Mouse (Mus musculus) T-helper 2 cell (primary cell): Measurements from ENCODE around the gene Tox2.

ENCODE experiments used
- in situ Hi-C: fragments of 300-600 bp; cut with MboI, MseI; formaldehyde crosslinking; loops from one replicate; pipeline ENCODE4 v1.15.1; 2025; ENCODE audit warnings: high pct_unique_total_duplicates

Tox2 gene

DNA sequence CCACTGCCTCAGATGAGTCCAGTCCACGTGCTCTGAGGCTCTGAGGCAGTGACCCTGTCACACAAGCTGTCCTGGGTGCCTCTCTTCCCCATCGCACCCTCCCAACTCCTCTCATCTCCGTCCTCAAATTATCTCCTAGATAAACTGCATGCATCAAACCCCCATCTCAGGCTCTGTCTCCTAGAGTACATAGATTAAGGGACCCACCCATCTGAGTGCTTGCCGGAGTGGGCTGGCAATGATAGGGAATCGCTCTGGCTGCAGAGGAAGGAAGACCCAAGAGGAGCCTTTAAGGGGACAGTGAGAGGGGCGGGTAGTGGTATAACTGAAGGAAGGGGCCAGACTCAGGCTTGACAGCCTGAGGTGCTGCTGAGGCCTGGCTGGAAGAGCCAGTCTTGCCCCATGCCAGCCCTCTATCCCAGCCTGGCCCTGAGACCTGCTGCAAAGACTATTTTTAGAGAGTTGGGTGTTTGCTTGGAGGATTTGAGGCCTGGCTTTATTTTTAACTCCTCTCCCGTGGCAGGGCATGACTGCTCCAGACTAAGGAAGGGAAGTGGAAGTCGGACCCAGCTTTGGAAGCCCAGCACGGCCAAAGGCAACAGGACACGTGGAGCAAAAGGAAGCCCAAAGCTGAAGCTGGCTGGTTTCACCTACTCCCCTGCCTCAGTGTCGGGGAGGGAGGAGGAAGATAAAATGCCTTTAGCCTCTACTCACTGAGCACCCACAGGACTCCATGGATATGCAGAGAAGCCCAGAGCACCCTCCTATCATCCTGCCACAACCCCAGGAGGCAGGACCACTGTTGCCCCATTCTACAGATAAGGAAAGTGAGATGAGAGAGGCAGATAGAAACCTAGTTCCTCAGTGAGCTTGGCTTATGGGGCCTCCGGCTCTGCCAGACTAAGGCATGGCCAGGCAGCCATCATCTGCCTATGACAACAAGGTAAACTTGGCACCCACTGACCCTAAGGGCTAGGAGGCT is 160.3 kb downstream of the Tox2 start:
- in situ Hi-C loops: no loop called here

DNA sequence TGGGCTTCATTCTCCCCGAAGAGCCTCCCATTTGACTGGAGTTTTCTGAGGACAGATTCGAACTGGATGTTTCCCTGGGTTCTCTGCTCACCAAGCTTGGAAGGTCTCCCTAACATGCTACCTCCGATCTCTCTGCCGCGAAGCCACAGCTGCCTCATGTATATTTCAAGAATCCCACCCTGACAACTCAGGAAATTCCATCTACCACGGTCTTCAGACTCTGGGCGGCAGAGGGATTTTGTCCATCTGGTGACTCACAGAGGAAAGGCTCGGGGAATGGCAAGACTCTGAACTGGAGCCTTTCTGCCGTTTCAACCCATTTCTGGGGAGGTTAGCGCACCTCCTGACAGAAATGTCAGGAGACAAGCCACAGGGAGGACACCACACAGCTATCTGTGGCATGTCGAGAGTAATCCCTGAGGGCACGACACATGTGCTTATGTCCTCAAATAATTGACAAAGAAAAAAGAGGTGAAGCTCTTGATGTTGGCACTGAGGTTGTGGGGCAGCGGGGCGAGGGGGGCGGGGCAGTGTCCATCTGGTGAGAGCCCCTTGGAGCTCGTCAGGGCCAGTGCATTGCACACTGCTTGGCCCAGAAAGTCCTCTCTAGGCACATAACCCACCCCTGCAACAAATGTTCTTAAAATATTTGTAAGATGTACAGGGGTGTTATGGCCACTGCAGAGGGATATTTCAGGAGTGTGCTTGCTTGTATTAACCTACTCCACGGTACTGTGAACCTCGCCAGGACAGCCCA is 162.0 kb downstream of the Tox2 start:
- in situ Hi-C loops: no loop called here

DNA sequence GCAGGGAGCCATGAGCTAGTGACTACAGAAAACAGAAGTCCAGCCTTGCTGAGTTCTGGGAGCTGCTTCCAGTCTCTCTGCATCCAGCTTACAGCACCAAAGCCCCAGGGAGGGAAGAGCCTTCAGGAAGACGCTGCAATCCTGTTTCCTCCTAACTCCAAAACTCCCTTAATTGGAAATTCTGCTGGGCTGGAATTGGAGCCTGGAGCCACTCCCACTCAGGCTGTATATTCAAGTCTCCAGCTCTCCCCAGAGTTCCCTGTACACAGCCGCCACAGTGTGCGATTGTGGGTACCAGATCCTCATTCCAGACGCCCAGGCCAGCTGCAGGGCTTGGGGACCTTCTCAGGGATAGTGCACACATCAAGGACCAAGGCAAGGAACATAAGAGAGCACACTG is 167.2 kb downstream of the Tox2 start:
- in situ Hi-C loops: no loop called here

DNA sequence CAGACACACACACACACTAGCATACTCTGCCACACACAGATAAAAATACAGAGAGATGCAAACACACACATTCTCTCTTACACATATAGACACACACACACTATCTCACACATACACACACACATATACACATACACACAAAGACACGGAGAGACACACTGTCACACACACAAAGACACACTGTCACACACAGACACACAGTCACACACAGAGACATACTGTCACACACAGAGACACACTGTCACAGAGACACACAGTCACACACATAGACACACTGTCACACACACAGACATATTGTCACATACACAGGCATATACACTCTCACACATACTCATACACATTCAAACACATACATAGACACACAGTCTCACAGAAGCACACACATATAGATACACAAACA is 169.7 kb downstream of the Tox2 start:
- in situ Hi-C loops: no loop called here
